Comparison of ENCODE assay signal across 13 mouse cellular contexts in genomic region chr13:100605845-100606244, GRCm38 (mm10).
"Had no signal": no experiment of that assay in that cellular context is flagged by ENCODE, and none has a peak within 500 bp of the region (broad histone marks: within the 10 kb centered on the region; RNA-seq: fewer than 3 reads in every experiment).

No protein-coding gene starts in this region.

- H3K4me3 ChIP-seq: midbrain, embryonic 13.5 days; midbrain, embryonic 15.5 days; neural tube, embryonic 12.5 days had no signal

- H3K36me3 ChIP-seq: midbrain, embryonic 13.5 days; midbrain, embryonic 15.5 days; neural tube, embryonic 12.5 days had no signal

- H3K9me3 ChIP-seq: midbrain, embryonic 13.5 days; midbrain, embryonic 15.5 days had no signal

- H3K4me1 ChIP-seq: midbrain, embryonic 13.5 days; midbrain, embryonic 15.5 days; neural tube, embryonic 12.5 days had no signal

- DNase-seq: lung, adult 18-20 months; lung, embryonic 14.5 days; lung, postnatal 10 days; lung, postnatal 4 days; right cerebral cortex, postnatal 14 days; spleen, adult 18-20 months; thymus, adult 18-20 months; thymus, postnatal 25 days; thymus, postnatal 4 days had no signal

- H3K9ac ChIP-seq: lung, embryonic 14.5 days; midbrain, embryonic 13.5 days; midbrain, embryonic 15.5 days; neural tube, embryonic 12.5 days had no signal

- H3K27ac ChIP-seq: midbrain, embryonic 13.5 days; midbrain, embryonic 15.5 days; neural tube, embryonic 12.5 days had no signal

- H3K4me2 ChIP-seq: lung, embryonic 14.5 days; midbrain, embryonic 11.5 days; midbrain, embryonic 13.5 days; midbrain, embryonic 15.5 days; neural tube, embryonic 12.5 days had no signal

- H3K27me3 ChIP-seq: midbrain, embryonic 13.5 days; midbrain, embryonic 15.5 days; neural tube, embryonic 12.5 days had no signal

- ATAC-seq: midbrain, embryonic 13.5 days; midbrain, embryonic 15.5 days had no signal
